Mouse (Mus musculus) lung, postnatal 0 days (tissue): ENCODE measurements at regions not wholly inside any gene's neighbourhood (a gene's known extent, or its start where the extent isn't known, plus 50 kb on each side); places are given as distances from the start of the nearest gene placed in this dataset.

Experiments
- CTCF ChIP-seq: IDR thresholded peaks from 2 replicates; pipeline ENCODE4 v1.5.1; 2016; ENCODE audit warnings: antibody characterized with exemption, mild to moderate bottlenecking
- EP300 ChIP-seq: IDR thresholded peaks from 2 replicates; pipeline ENCODE4 v1.6.1; 2016; ENCODE audit warnings: antibody characterized with exemption, mild to moderate bottlenecking, control low read depth

DNA sequence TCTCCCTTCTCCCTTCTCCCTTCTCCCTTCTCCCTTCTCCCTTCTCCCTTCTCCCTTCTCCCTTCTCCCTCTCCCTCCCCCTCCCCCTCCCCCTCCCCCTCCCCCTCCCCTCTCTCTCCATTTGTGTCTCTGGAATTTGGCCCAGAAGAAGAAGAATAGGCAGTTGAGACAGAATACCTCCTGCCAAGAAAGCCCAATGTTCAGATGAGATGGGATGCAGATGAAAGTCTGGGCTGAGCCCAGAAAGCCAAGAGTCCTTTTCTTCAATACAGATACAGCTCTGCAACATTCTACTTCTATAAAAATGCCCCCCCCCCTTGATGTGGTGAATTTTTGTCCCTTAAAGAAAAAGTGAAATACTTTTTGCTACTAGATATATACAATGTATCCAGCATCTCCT lies 489.2 kb downstream of the Kcnj2 start:
- TF ChIP-seq CTCF: no peak
- TF ChIP-seq EP300: no peak
